Mouse (Mus musculus) T-helper 17 cell (primary cell): ENCODE results near the gene Gm42742.

Source experiments
- in situ Hi-C, 2 experiments: fragments of 300-600 bp; cut with MboI, MseI; formaldehyde crosslinking; loops; 1 replicate in 1 of 2; 2 replicates in 1 of 2; pipeline ENCODE4 v1.15.1; 2025; ENCODE audit warnings: high pct_unique_total_duplicates in 2 of 2

Gm42742 gene

DNA sequence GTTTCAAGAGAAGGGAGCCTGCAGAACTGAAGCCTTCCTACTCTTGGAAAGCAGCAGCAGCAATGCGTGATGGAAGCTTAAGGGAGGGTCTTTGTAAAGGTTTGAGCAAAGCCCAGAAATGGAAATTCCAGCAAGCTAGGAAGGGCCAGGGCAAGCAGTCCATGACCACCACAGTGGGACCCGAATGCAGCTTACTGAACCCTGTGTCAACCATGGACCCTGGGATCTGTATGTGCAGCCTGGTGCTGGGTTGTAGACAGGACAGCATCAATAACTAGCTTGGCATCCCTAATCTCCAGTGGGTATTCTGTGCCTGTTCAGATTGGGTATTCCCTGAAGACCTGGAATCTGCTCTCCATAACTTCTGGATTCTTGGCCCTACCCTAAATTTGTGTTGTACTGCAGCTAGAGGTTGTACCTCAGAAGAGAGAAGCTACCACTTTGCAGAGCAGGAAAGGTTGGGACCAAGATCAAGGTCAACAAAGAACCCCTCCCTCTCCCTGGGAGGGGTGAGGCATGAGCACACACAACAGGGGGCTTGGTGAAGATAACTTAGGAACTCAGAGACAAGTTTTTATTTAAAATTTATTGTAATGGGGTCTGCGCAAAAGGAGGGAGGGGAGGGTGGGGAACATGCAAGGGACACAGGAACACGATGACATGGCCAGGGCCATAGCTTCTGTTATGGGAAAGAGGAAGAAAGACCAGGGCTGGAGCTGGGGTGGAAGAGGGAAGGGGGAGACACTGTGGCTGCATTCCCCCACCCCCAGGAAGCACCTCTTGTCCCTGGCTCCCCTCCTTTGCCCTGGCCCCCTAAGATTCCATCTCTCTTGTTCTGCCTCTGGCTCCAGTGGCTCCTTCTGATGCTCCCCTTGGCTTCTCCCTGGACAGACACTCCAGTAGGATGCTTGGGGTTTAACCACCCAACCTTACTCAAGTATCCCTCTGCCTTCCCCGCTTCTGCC lies 948 bp upstream of the Gm42742 start:
- in situ Hi-C loops = loop anchor here (5.0 to 10.0 kb wide), 3 partner anchors 70 to 1417 kb away; partner anchors contain the start of genes AI467606 (in 1 of the 2), Cd2bp2 (in 1 of the 2) and Il21r (in 1 of the 2)

DNA sequence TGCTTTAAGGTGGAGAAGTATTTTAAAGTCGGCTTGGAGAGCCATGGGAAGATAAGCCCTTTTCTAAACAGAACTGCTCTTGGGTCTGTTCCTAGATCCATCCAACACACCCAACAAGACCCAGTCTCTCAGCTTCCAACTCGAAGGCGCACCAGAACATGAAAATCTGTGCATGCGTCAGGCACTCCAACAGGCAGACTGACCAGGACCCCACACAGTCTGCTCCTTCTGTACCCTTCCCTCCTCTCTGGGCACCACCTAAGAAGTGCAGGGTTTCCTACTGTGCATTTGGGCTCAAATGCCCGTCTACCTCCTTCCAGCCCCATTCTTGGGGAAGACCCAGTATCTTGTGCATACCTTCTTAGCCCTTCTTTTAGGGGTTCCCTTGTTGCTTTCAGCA lies 406 bp downstream of the Gm42742 start:
- in situ Hi-C loops = loop anchor here (5.0 to 10.0 kb wide), 3 partner anchors 72 to 1416 kb away; partner anchors contain the start of genes AI467606 (in 1 of the 2), Cd2bp2 (in 1 of the 2) and Il21r (in 1 of the 2)

DNA sequence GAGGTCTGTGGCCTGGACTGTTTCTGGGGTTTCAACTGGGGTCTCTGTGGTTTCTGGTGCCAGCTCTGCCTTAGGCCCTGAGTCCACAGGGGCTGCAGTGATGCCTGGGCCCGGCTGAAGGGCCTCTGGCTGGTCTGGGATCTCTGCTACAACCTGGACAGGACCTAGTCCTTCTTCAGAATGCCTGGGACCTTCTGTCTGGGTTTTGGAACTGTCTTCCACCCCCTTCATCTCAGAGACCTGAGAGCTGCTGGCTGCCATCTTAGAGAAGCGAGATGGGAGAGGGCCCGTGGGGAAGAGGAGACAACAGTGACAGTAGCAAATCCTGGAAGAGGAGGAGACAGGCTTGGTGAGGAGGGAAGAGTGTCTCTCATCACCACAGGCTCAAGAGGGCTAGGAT lies 866 bp downstream of the Gm42742 start:
- in situ Hi-C loops = loop anchor here (5.0 to 10.0 kb wide), 3 partner anchors 72 to 1415 kb away; partner anchors contain the start of genes AI467606 (in 1 of the 2), Cd2bp2 (in 1 of the 2) and Il21r (in 1 of the 2)

DNA sequence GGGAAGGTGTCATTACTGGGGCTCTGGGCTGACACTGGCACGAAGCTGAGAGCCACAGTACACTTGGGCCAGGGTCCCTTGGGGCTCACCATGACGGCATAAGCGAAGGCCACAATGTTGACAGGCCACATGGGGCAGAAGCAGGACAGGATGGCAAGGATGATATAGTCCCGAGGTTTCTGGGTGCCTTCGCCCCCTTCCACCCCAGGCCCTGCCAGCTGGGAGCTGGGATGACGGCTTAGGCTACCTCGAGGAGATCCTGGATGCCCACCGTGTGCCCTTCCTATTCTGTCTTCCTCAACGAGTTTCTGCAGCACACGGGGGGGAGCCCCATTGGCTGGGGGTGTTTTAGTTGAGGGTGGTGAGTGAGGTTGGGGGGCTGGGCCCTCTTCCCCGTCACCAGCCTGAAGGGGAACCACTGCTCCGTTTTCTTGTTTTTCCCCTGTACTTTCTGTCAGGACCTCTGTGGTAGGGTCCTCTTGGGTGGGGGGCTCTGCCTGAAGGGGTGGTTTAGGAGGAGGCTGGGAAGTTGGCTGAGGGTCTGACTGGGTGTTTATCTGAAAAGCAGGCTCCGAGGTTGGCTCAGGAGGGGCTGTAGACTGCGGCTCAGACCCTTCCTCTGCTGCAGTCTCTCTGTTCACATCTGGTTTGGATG lies 1.5 kb downstream of the Gm42742 start:
- in situ Hi-C loops = no loop called here

DNA sequence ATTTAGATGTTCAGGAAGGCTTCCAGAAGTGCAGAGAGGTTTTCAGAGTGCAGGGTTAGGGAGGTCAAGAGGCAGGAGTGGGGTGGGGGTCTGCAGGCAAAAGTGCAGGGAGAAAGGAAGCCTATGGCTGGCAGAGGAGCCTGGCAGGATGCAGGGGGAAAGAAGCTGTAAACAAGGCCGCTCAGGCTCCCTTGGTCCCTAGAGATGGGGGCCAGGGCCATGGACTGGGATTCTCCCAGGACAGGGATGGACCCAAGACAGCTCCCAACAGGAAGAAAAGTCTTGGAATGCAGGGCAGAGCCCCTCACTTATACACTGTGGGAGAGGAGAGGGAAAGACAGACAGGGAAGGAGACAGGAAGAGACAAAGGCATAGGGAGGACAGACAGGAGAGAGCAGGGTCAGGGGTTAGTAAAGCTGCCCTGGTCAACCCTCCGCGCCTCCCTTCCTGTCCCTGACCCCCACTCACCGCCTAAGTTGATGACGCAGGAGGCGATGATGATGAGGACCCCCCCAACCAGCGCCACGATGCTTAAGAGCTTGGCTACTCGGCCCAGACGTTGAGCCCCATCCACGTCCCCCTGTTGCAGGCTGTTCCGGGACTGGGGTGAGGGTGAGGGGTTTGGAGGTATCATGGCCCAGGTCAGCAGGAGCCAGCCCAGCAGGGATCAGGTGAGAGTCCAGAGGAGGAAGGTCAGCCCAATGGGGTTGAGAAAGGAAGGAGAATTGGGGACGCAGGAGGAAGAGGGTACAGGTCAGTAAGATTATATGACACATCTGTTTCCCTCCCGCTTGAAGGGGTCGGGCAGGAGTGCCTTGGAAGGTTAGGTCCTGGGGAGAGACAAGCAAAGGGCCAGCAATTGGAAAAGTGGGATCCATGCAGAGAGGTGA lies 2.2 kb downstream of the Gm42742 start:
- in situ Hi-C loops = no loop called here

DNA sequence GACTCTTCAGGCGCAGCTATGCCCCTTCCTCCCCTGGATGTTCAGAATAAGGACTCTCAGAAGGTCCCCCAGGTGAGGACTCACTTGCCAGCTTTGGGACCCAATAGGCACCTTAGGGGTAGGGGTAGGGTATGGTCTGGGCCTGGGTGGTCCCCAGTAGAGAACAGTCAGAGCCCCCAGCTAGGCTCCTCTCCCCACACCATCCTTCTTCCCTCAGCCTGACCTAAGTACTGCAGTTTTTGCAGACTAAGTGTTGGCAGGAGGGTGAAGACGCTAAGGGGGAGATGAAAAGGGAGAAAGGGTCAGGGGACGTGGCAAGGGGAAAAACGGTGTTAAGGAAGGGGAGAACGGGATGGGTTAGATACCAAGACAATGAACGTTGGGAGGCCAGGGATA lies 2.9 kb downstream of the Gm42742 start:
- in situ Hi-C loops = no loop called here

DNA sequence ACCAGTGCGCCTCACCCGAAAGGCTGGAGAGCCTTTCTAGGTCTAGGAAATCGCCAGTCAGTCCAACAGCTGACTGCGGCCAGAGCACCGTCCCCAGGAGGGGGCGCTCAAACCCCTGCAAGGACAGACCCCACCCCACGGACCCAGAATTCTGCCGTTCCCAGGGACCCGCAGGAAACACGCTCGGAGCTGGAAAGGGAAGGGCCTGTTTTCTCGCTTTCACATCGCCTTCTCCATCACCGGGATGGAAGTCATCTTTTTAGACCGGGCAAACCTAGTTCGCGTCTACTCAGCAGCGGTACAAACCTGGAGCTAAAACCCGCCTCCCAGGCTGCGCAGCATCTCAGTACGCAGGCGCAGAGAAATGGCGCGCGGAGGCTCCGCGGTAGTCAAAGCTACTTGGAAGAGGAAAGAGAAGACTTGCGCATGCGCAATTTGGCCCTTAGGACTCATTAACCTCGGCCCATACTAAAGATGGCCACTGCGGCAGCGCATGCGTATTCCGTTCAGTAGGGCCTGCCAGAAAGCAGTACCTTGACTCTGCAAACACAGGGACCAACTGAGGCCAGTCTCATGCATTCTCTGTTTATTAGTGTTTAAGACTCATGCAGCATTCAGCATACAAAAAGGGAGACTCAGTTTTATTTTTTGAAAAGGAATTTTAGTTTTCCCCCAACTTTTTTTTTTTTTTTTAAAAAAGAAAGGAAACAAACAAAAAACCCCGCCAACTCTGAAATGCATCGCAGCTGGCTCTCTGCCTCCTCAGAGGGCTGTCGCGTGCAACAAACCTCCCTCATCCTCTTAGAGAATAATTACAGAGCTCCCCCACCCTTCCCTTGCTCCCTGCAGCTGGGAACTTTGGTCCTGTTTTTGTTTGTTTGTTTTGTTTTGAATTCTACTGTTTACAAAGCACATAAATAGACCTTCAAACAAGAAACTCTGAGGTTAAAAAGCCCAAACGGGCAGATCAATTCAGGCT lies 3.6 kb downstream of the Gm42742 start, which contains the start of gene Pagr1a:
TSS of gene Pagr1a (minus strand) at position 382 of the 979 bp plus-strand sequence.
- in situ Hi-C loops = no loop called here

DNA sequence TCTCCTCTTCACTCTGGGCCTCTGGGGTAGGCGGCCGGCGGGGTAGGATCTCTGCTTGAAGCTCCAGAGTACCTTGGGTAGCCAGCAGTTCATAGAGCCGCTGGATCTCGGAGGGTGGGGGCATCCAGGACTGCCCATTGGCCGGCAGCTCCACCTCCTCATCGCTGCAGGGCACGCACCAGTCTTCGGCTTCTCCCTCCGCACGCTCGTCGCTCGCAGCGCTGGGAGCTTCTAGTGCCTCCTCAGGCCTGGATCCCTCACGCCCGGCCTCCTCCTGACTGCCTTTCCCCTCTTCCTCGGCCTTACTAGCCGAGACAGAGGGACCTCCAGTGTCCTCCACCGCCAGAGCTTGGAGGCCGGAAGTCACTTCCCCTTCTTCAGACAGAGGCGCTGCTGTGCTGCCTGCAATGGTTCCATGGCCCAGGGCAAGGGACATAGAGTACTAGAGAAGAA lies 4.4 kb downstream of the Gm42742 start:
- in situ Hi-C loops = no loop called here

DNA sequence TGATC lies 4.6 kb downstream of the Gm42742 start, which contains the start of gene Pagr1b:
TSS of gene Pagr1b (minus strand) at position 4 of the 5 bp plus-strand sequence.
- in situ Hi-C loops = no loop called here

DNA sequence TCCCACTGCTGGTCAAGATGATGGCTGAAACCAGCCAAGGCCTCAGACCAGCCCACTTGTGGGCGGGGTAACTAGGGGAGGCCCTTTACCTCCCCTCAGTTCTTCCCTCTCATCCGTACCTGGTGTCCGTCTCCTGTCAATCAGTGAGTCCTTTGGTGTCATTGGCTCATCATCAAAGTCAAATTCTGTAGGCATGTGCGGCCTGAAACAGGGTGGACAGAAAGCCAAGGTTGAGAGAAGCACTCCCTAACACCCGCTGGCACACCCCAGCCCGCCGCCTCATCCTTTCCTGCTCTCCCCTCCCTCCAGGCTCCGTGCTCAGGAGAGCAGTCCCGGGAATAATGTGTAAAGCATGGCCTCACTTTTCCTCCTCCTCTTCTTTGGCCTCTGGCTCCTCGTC lies 4.8 kb downstream of the Gm42742 start:
- in situ Hi-C loops = no loop called here

DNA sequence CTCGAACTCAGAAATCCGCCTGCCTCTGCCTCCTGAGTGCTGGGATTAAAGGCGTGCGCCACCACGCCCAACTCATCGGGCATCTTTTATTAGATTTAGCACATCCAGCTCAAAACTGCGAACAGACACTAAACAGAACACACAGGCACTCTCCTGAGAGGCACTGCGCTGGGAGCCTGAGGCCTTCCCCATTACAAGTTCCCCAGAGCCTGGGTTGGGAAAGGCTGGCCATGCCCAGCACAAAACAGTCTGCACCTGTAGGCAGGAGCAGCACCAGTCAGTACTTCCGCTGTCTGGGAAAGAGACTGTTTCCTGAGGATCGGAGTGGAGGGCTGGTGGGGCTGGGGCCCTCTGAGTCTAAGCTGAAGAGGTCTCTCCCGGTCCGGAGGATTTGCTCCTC lies 5.9 kb downstream of the Gm42742 start:
- in situ Hi-C loops = no loop called here

DNA sequence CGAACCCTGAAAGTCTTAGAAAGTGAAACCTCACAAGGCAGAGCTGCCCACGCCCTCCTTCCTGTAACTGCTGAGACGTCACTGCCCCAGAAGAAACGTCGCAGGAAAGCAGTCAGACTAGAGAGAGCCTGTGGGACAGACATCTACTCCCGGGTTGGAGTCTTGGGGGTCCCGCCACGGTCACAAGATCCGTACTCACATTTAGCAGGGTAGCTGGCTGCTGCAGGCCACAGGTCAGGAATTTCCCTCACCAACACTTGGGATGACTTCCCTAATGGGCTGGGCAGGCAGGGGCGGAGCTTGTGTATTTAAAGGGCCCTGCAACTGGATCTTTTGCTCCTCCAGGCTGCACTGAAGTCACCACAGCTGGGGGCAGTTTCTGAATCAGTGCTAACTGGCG lies 6.6 kb downstream of the Gm42742 start, which contains the start of gene Mvp:
TSS of gene Mvp (minus strand) at position 302 of the 400 bp plus-strand sequence.
- in situ Hi-C loops = no loop called here

DNA sequence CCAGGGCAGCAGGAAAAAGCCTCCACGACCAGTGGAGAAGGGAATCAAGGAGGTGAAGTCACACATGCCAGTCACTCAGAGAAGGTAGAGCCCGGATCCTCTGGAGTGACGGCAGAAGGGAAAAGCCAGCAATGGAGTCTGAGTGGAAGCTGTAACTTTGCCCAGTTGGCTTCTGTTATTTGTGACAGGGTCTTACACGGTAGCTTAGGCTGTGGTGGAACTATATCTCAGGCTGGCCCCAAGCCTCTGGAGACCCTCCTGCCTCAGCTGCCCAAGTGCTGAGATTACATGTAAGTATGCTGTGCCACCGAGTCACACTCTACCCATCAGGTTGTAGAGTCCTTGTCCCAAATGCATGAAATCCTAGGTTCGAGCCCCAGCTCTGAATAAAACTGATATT lies 7.5 kb downstream of the Gm42742 start:
- in situ Hi-C loops = no loop called here

DNA sequence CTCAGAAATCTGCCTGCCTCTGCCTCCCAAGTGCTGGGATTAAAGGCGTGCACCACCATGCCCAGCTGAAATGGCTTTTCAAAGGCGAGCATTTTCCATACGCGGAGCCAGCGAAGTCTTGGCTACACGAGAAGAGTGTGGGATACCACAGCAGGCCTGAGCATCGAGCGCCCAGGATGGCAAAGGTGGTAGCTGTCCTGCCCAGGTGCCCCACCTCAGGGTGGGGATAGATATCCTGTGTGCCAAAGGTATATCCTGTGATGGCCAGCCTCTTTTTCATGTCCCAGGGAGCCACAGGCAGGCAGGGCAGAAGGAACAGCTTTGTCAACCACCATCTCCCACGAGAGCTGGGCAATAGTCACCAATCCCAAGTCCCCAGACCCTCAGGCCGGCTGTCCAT lies 8.1 kb downstream of the Gm42742 start:
- in situ Hi-C loops = no loop called here

DNA sequence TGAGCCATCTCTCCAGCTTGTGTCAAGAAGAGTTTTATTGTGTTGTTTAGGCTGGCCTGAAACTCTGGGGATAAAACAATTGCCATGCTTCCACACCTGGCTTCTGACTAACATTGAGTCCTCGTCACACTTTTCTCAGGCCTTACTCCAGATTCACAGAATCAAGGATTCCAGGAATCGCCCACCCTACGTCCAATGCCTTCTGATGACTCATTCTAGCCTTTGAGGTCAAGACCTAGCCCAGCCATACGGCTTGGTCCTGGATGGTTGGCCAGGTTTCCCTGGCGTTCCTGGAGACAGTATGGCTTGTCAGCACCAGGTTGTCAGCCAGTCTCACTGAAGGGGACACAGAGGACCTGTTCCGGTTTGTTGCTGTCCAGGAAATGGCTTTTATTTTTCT lies 8.5 kb downstream of the Gm42742 start:
- in situ Hi-C loops = no loop called here

DNA sequence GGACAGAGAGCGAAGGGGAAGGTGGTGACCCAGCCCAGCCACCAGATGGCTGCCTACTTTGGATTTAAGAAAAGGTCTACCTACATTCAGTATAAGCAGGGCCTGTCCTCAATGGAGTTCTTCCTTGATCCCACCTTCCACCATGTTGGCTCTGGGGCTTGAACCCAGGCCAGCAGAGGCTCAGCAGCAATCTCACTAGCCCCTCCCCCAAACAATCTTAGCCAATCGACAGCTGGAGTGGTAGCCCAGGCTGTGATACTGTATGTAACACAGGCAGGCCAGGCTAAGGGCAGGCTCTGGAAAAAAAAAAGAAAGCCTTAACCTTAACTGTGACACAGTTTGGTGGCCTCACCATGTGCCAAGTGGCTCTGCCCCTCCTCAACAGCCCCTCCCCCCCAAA lies 9.2 kb downstream of the Gm42742 start:
- in situ Hi-C loops = no loop called here

DNA sequence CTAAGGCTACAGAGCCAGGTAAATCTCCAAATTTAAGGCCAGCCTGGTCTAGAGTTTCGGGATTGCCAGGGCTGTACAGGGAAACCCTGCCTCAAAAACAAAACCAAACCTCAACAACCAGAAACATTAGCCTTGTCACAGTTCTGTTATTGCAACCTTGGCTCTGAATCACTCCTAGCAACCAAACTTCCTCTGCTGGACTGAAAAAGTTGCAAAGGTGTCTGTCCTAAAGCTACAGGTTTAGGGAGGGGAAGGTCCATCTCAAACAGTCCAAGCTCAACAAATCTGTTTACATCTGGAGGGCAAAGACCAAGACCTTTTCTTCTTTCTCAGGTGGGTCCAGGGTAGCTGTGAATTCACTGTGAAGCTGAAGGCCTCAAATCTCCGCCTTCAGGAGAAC lies 9.8 kb downstream of the Gm42742 start:
- in situ Hi-C loops = no loop called here

DNA sequence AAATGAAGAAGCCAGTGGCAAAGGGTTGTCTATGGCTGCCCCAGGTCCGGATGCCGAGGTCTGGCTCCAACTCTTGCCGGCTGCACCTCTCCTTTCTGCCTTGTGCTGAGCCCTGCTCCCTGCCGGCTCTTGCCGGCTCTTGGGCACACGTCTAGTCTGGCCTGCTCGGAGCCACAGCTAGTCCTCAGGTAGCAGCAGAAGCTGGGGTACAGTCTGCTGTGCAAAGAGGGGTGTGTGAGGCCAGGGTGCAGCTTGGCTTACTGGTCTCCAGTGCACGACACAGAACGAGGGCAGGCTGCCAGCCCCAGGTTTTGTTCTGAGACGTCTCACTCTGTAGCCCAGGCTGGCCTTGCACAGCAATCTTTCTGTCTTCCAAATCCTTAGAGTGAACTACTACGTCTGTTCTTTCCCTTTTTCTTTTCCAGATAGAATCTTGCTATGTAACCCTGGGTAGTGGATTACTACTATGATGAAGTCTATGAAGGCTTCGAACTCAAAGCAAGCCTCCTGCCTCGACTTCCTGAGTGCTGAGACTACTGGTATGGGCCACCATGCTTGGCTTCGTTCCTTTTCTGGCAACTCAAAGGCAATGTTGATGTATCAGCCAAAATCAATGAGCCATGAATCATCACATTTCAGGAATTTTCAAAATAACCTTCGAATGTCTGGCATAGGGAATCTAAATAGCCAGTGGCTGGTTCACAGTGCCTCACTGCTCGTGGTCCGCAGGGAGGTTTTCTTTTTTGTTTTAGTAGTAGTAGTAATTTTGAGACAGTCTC lies 11.4 kb downstream of the Gm42742 start:
- in situ Hi-C loops = no loop called here

DNA sequence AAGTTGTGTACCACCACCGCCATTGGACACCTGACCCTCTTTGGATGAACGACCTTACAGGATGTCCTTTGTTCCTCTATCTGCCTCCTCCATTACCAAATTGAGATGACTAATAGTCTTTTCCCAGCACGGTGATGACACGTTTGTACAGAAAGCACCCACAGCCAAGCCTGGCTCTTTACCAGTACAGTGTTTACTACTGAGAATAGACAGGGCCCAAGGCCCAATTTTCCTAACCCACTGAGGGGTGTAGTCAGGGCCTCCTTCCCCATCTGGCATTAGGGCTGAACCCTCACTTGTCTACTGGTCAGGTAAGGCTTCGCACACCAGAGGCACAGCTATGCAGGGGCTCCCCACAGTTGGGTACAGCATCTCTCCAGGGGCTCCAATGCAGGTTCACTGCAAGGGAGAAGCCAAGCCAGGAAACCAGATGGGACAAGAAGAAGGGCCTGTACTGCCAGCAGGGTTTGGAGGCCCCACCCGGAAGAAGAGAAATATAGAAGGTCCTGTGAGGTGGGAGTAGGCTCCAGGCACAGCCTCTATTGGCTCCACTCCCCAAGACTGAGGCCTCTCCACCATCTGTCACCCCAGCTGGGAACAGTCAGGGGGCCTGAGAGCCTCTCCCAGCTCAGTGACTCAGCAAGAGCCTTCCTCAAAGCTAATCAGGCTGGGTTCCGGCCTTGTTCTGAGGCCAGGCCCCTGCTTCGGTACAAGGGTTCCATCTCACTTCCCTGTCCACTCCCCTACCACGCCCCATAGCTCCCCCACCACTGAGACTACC lies 12.5 kb downstream of the Gm42742 start:
- in situ Hi-C loops = no loop called here
